Mouse (Mus musculus) left cerebral cortex, postnatal 4 days (tissue): ENCODE measurements around the gene Lama5. TPM values are rescaled to one million over a fixed set of nuclear protein-coding genes. Genes with fewer than 3 reads are reported as not detected.
"Not testable (repeated sequence)": the region's sequence is repeated elsewhere in the genome, so short reads cannot be mapped to it uniquely, and the experiment has no call there.

Experiments used
- DNase-seq: peaks from one replicate; pipeline ENCODE4 v3.0.0-alpha.2; 2022
- intact Hi-C: fragments of 180-260 bp; cut with DNase I; formaldehyde crosslinking; loops from one replicate; pipeline ENCODE4 v1.15.1; 2025
- total RNA-seq, 2 experiments: library from RNA; stranded (reverse); gene quantifications; 2 replicates each; pipeline ENCODE4 v1.2.3; 2021

Lama5 gene
- total RNA-seq, 2 experiments from 2014 or later: 6.3 to 6.5 TPM

- DNase-seq: no peak
- intact Hi-C loops: no loop called here
Observed at GRCm38 (mm10) chr2:180204501-180204900, 21.2 kb downstream of the Lama5 start.

DNA sequence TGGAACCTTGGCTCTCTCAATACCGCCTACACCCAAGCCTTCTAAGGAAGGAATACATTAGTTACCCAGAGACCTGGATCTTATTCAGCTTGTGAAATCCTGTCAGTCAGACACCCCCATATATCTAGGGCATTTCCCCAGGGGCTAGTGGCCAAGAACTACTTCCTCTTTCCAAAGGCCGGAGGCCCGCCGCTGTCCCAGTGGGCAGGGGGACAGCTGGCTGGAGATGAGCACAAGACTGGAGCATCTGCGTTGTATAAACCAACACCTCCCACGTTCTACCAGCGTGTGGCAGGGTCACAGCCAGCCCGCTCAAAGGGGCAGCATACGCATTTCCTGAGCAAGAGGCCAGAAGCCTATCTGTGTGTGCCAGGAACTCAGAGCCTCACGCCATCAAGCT is 22.9 kb downstream of the Lama5 start:
- intact Hi-C loops: no loop called here
- peak; percentile 82 for DNase-seq

GRCm38 (mm10) chr2:180202263-180202662 is 23.4 kb downstream of the Lama5 start:
- DNase-seq: peak; percentile 81
- intact Hi-C loops: no loop called here

DNA sequence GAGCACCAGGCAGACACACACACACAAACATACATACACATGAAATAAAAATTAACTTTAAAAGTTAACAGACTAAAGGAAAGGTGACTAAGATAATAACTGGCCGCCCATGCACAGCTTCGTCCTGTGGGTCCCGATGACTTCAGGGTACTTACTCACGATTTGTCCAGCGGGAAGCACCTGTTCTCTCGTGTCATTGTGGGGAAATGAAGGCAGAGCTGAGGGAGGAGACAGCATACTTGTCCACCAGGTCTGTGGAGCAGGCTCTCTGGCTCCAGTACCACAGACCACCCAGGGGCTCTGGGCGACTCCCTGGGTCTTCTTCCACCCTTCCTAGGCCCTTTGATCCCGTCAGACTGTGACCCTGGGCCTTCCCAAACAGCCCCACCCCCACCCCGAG is 24.4 kb downstream of the Lama5 start:
- DNase-seq: no peak
- intact Hi-C loops: no loop called here

DNA sequence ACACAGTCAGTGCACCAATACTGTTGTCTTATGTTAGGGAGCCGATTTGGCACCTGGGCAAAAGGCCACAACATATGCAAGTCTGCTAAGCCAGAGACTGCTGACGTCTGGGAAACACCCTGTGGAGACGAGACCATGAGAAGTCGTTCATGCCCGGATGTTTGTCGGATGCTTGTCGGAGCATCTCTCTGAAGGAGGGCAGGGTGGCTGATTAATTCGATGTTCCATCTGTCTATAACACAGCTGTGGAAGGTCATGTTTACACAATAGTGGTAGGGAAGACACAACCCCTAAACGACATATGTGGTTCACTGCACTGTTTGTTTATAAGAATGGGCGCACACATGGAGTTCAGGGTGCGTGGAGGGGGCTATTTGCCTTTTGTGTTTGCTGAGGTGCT is 25.0 kb downstream of the Lama5 start:
- intact Hi-C loops: no loop called here
- DNase-seq: no peak

DNA sequence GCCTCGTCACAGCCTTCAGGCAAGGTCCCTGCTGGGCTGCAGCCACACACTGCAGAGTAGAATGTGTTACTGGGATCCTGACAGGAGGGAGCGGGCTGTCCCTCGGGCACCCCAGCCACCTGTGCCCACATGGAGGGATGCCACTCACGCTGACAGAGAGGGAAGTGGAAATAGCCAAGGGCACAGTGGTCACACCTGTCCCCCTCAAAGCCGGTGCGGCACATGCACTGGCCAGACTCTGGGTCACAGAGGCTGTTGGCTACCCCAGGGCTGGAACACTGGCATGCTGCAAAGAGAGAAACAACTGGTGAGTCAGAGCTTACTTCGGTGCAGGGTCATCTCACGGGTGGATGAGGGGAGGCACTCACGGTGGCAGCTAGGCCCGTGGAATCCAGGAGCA is 26.9 kb downstream of the Lama5 start:
- DNase-seq: no peak
- intact Hi-C loops: no loop called here

DNA sequence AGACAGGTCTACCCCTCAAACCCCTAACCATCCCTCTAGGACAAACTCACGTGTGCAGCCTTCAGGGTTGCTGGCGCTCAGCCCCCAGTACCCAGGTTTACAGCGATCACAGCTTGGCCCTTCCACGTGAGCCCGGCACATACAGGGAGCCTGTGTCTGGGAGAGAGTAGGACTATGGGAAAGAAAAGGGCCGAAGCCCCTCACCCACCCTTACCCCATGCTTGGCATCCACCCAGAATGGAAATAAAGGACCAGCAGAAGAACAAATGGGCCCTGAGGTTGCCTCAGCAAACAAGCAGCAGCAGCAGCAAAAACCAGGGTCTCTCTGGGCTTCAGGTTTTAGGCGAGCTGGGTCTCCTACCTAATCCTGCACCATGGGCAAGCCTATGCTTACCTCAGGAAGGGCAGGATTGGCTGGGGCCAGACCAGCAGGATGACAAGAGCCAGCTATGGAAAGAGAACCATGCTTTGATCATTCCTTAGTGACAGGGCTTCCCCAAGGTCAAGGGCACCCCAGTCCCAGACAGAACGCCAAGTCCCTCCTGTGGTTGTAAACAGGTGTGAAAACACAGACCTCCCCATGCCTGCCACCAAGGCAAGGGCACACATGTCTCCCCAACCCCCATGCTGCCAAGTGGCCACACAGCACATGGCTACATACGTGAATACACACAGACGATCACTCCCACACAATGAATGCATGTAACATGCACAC is 28.2 kb downstream of the Lama5 start:
- DNase-seq: no peak
- intact Hi-C loops: no loop called here

- intact Hi-C loops: no loop called here
- no peak for DNase-seq
Observed at GRCm38 (mm10) chr2:180196610-180197322, 28.9 kb downstream of the Lama5 start.

DNA sequence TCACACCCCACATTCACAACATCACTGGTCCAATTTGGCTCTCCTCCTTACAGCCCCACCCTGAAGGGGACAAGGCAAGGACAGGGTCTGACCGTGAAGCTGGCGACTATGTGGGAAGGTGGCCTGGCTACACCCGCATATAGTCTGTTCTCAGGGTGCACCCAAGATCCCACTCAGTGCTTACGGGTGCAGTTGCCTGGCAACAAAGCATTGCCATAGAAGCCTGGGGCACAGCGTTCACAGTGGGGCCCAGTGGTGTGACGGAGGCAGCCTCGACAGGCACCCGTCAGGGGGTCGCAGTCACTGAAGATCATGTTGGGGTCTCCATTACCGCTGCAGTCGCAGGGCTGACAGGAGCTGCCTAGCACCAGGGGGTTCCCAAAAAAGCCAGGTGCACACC is 38.3 kb downstream of the Lama5 start:
- intact Hi-C loops: no loop called here
- DNase-seq: no peak

DNA sequence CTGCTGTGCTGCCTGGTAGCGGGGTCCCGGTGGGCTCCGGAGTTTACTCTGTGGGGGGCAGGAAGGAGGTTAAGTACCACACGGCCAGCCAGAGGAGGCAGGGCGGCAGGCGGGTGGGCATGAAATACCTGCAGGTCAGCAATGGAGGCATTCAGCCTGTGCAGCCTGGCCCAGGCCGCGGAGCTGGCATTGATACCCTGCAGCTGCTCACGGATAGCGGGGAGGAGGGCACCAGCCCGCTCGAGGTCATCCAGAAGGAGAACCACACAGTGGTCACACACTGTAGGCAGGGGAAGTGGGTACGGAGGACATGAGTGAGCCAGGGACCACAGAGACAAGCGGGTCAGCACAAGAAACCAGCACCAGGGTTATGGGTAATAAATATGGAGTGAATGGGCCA is 40.0 kb downstream of the Lama5 start:
- intact Hi-C loops: no loop called here
- DNase-seq: no peak

GRCm38 (mm10) chr2:180184752-180185109 is 40.9 kb downstream of the Lama5 start:
- intact Hi-C loops: no loop called here
- no peak for DNase-seq

GRCm38 (mm10) chr2:180184011-180184751 is 41.5 kb downstream of the Lama5 start:
- peak; percentile 84 for DNase-seq
- intact Hi-C loops: no loop called here

GRCm38 (mm10) chr2:180181542-180181941 is 44.1 kb downstream of the Lama5 start:
- intact Hi-C loops: no loop called here
- DNase-seq: no peak

DNA sequence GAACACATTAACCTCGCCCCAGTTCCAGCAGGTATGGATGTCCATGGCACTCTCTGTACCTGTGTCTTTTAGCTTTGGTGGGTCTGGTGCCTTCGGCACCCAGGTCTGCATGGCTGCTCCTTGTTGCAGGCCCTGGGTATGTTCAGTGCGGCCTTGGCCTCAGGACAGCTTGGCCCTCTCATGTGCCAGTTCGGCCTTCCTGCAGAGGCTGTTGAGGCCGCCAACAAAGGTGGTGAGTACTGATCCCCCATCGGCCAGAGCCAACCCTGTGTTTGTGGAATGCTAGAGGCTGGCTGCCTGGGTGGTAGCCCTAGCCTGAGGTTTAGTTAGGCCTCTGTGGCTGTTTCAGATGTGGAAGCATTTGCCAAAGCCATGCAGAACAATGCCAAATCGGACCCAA is 49.9 kb downstream of the Lama5 start:
- no peak for DNase-seq
- intact Hi-C loops: no loop called here

- intact Hi-C loops: no loop called here
- DNase-seq: no peak
Observed at GRCm38 (mm10) chr2:180174121-180174520, 51.5 kb downstream of the Lama5 start.

DNA sequence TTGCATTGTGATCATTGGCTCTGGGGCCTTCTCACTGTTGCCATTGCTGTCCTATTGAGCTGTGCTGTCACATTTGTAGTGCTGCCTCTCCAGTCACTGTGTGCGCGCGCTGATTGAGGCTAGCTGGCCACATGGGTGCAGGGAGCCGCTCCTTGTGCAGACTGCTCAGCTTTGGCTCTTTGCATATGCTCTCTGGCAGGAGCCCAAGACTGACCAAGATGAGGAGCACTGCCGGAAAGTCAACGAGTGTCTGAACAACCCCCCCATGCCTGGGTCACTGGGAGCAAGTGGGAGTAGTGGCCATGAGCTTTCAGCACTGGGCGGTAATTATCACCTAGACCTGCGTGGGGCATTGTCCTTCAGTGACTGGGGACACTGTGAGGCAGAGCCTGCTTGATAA is 51.9 kb downstream of the Lama5 start:
- intact Hi-C loops: not testable (repeated sequence)

GRCm38 (mm10) chr2:180173163-180173562 is 52.5 kb downstream of the Lama5 start:
- intact Hi-C loops: no loop called here
- no peak for DNase-seq

More for the DNA sequence above, 51.9 kb downstream of the Lama5 start:
- not testable (repeated sequence) for DNase-seq

DNA sequence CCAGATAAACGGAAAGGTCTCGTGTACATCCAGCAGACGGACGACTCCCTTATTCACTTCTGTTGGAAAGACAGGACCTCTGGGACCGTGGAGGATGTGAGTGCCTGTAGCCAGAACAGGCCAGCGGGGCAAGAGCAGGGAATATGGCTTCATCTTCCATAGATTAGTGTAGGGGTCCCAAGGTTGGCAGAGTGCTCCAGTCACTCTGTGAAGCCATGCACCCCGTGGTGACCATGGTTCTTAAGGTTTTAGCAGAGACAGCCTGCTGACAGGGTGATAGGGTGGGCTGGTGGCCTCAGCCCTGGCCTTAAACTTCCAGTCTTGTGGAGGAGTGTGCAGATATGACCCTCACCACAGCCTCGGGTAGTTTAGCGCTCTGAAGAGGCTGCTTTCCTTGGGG is 53.5 kb downstream of the Lama5 start:
- intact Hi-C loops: no loop called here
- DNase-seq: no peak

GRCm38 (mm10) chr2:180171522-180172070 is 54.1 kb downstream of the Lama5 start:
- no peak for DNase-seq
- intact Hi-C loops: no loop called here

DNA sequence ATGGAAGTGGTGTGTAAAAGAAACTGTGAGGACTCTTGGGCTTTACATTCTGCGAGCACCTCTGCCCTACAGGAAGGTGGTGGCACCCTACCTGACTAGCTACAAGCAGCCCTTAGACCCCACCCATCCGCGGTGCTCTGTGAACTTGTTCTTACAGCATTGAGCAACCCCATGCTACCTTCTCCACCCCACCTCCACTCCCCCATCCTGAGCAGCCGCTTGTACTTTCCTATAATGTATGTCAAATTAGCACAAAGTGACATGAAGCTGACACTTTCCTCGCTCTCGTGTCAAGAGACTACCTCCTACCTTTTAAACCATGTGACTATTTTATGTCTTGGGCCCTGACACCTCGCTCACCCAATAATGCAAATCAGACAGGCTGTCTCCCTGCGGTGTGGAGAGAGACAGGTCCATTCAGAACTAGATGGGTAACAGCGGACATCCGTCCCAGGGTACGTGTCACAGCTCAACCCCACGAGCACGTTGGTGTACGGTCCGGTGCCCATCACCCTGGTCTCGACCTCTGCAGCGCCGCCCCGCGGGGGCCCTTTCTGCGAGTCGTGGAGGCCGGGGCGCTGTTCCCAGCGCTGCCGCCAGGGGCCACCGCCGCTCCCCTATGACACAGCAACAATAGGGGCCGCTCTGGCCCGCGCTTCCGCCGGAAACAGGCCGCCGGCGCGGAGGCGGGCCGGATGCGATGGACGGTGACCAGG is 54.7 kb downstream of the Lama5 start, which contains the start of gene Adrm1:
Gene Adrm1 (plus strand): TSS at position 680 of the 716 bp plus-strand sequence.
- intact Hi-C loops: no loop called here
- peak; percentile 98 for DNase-seq
